Mouse (Mus musculus): ENCODE results near the gene Sypl2.
"Not testable (repeated sequence)": the region's sequence is repeated elsewhere in the genome, so short reads cannot be mapped to it uniquely, and the experiment has no call there.

Gene Sypl2

DNA sequence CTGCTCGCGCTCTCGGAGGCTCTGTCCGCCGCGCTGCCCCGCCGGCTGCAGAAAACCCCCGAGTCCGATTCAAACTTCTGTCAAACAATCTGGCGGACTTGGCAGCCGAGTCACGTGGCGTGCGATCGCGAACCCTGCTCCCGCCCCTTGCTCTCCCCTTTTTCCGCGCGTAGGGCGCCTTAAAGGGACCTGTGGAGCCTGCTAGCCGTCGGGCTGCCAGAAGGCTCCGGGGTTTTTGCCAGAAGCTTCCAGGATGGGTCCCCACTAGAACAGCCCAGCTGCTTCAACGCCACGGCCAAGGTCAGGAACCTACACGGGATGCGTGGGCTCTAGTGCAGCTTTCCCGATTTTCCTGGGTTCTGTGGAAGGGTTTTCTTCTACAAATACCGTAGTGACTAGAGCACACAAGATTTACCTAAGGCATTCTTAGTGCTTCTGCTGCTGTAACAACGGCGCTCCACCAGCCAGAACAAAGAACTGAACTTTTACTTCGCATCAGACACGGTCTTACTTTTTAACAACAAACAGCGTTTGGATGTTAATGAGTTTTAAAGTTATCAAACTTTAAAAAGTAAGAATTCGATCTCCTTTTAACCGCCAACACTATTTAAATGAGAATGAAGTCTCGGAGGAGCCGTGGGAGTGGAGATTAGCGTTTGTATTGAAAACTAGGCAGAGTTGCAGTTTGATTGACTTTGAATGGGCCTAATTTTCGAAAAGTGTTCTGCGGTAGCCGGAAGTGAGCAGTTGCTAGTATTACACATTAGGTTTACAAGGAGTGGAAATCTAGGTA lies at the start of gene Sypl2:
TSS of gene Sypl2 (minus strand) at position 91 of the 793 bp plus-strand sequence.
- DNase-seq (ENCODE audit: low spot score), result no peak

GRCm38 (mm10) chr3:108259319-108259718 lies 32.9 kb upstream of the Sypl2 start:
- peak; percentile 84 for DNase-seq (ENCODE audit: low spot score)

GRCm38 (mm10) chr3:108257831-108258500 lies 31.5 kb upstream of the Sypl2 start:
- peak; percentile 52 for DNase-seq (ENCODE audit: low spot score)

DNA sequence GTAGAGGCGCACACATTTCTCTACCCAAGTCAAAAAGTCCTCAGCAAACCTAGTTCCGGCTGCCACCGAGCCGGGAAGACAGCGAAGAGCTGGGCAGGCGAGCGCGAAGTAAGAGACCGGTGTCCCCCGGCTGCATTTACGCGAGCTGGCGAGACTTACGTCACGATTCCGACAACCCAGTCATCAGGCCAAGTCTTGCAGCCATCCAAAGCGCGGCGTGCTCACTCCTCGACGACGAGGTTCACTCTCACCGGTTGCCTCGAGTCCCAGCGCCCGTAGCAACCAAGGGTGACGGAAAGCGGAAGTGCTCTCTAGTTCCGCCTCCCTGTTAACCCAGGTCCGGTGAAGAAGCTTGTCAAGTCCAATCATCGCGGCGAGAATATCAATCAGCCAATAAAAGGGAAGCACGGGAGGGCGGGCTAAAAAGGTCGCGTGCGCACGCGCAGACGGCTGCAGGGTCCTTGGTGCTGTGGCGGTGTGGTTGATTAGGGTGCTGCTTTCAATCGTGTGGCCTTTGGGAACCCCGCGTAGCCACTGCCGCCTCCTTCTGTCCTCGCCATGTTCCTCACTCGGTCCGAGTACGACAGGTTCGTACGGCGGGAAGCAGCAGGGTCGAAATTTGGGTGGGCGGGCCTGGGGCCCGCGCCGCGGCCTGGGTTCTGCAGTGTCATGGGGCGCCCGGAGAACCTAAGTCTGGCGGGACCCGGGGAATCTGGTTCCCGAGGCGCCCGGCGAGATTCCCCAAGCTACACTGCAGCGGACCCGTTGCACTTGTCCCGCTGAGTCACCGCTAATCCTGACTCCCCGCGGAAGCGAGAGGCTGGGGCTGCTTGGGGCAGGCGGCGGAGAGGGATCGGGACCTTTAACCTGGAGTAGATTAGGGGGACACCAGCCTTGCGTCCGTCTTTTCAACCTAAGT lies 30.5 kb upstream of the Sypl2 start, which contains the start of gene Psma5:
TSS of gene Psma5 (plus strand) at position 208 of the 919 bp plus-strand sequence.
- DNase-seq (ENCODE audit: low spot score), result peak; percentile 99

- DNase-seq (ENCODE audit: low spot score), result no peak
Observed at GRCm38 (mm10) chr3:108246857-108247256, 20.4 kb upstream of the Sypl2 start.

GRCm38 (mm10) chr3:108241243-108241839 lies 14.9 kb upstream of the Sypl2 start:
- DNase-seq (ENCODE audit: low spot score), result no peak

DNA sequence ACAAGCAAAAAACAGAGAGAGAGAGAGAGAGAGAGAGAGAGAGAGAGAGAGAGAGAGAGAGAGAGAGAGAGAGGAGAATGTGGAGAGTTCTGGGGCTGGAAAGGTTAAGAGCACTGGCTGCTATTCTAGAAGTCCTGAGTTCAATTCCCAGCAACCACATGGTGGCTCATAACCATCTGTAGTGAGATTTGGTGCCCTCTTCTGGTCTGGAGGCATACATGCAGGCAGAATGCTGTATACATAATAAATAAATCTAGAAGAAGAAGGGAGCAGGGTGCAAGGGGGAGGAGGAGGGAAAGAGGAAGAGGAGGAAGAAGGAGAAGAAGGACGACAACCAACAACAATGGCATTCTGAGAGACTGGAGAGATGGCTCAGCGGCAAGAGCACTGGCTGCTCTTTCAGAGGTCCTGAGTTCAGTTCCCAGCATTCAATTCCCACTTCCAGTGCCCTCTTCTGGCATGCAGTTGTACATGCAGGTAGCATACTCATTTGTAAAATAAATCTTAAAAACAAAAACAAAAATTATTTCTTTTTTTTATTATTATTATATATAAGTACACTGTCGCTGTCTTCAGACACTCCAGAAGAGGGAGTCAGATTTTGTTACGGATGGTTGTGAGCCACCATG lies 11.1 kb upstream of the Sypl2 start:
- DNase-seq (ENCODE audit: low spot score), result not testable (repeated sequence)

- no peak for DNase-seq (ENCODE audit: low spot score)
Observed at GRCm38 (mm10) chr3:108231646-108232045, 5.2 kb upstream of the Sypl2 start.

GRCm38 (mm10) chr3:108227521-108227920 lies 1.1 kb upstream of the Sypl2 start:
- DNase-seq (ENCODE audit: low spot score), result no peak

DNA sequence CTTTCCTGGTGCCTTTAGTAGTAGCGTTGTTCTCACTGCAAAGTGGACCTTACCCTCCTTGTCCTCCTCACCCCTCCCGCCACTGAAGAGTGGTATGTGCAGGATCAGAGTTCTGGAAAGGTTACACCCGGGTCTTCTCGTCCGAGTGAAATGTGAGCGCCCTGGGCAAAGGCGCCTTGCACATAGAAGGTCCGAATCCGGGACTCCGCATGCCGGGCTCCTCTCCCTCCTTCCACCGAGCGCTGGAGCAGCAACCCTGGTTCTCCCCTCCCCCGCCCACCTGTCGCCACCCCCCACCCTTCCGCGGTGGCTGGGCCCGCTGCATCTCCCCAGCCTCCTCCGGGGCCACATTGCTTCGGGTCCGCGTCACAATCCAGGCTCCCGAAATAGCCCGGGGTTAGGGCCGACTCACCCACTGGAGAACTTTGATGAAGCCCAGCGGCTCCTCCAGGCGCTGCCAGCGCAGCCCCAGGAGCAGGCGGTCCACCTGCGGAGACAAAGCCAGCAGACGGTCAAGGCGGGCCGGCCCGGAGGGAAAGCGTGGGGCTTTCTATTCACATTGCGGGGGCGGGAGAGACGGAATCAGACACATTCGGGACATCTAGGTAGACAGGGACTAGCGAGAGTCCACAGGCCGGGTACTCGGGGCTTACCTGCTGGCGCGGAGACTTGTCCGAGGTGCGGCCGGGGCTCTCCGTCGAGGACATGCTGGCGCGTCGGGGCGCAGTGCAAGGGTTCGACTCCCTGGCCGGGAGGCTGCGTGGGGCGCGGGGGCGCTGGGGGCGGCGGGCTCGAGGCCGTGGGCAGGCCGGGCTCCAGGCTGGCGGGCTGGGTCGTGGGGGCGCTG lies 514 bp downstream of the Sypl2 start:
- no peak for DNase-seq (ENCODE audit: low spot score)

- peak; percentile 30 for DNase-seq (ENCODE audit: low spot score)
Observed at GRCm38 (mm10) chr3:108220661-108221060, 5.8 kb downstream of the Sypl2 start.

GRCm38 (mm10) chr3:108214734-108215133 lies 11.7 kb downstream of the Sypl2 start:
- peak; percentile 67 for DNase-seq (ENCODE audit: low spot score)

DNA sequence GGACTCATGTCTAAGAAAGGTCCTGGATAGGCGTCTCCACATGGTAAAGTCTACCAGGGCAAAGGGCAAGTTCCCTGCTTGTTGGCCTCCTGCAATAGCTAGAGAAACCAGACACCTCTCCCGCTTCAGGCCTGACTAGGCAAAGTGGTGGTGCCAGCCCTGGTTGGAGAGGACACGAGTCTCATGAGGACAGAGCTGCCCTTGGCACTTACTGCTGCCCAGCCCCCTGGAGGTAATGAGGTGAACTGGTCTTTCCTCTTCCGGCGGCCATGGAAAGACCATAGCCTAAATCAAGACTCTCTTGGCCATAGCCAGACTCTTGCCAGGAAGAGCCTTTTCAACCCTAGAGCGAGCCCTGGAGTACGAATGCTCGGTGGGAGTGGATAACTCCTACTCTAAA lies 14.0 kb downstream of the Sypl2 start:
- peak; percentile 73 for DNase-seq (ENCODE audit: low spot score)

DNA sequence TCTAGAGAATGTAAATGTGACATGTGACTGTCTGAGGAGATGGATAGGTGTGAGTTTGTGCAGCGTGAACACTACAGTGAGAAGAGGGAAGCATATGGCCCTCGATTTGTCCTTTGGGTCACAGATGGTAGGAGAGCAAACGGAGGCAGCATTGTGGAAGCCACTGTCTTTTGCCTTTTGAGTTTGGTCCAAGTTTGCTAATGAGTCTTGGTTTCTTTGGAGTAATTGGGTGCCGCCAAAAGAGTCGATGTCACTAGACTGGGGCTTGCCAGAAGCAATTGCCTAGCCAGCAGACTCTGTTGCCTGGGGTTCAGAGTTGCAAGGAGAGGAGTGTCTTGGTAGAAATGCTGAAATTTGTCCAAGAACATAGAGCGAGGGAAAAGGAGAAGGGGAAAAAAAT lies 14.6 kb downstream of the Sypl2 start:
- no peak for DNase-seq (ENCODE audit: low spot score)

DNA sequence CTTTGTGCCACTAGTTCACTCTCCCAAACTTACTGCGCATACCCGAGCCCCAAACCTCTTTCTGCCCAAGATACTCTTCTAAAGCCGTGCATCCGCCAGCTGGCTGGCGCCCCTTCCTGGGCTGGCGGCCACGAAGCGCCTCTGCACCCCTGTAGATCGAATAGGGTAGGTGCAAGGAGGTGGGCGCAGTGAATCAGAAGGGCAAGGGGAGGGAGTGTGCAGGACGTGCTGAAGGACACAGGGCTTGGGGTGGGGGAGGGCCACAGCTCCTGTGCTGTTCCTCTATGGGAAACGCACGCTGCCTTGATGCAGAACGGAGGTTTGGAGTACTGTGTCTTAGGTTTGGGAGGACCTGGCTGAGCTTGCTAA lies 15.7 kb downstream of the Sypl2 start, which contains the start of gene Atxn7l2:
TSS of gene Atxn7l2 (minus strand) at position 164 of the 369 bp plus-strand sequence.
- no peak for DNase-seq (ENCODE audit: low spot score)

GRCm38 (mm10) chr3:108209946-108210770 lies 16.3 kb downstream of the Sypl2 start:
- DNase-seq (ENCODE audit: low spot score), result peak; percentile 98

- DNase-seq (ENCODE audit: low spot score), result no peak
Observed at GRCm38 (mm10) chr3:108209536-108209935, 16.9 kb downstream of the Sypl2 start.

GRCm38 (mm10) chr3:108209001-108209400 lies 17.4 kb downstream of the Sypl2 start:
- DNase-seq (ENCODE audit: low spot score), result no peak

GRCm38 (mm10) chr3:108206731-108207375 lies 19.6 kb downstream of the Sypl2 start:
- DNase-seq (ENCODE audit: low spot score), result no peak

All from adipocyte (in vitro differentiated cells).